Mouse (Mus musculus): ENCODE measurements around the gene Rnf11. TPM values are rescaled to one million over a fixed set of nuclear protein-coding genes. Genes with fewer than 3 reads are reported as not detected.
A peak's percentile ranks its signal among the peaks of the same experiment; 100 is the strongest.

Rnf11 gene
- polyA plus RNA-seq, 1 experiment from 2014 or later: 68.2 TPM

DNA sequence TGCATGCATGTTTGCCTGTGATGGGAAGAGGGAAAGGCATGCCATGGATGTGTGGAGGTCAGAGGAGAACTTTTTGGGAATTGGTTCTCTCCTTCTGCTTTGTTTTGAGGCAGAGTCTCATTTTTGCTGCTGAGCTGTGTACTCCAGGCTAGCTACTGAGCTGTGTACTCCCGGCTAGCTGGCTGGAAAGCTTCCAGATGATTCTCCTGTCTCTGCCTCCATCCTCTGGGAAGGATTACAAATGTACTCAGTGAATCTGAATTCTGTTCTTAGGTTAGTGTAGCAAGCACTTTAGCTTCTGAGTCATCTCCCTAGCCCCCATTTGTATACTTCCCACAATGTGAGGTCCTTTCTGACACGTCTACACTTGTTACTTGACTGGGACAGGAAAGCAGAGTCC, 61.1 kb downstream of the Rnf11 start:
- no peaks in the 10 kb centered on the region for H3K27me3 ChIP-seq
- no peaks in the 10 kb centered on the region for H3K36me3 ChIP-seq
- WGBS: 74% methylated on average over 2 of the region's 2 CpGs
- H3K27ac ChIP-seq: no peak overlapping the region
- no peak overlapping the region for H3K4me3 ChIP-seq
- H3K9me3 ChIP-seq (replicated peaks): no peaks in the 10 kb centered on the region
- no peak overlapping the region for H3K4me2 ChIP-seq (replicated peaks)
- 0 out of 2 replicates have a peak, but pooled peaks cover 4% of the 10 kb centered on the region for H3K4me1 ChIP-seq
- ATAC-seq (ENCODE audit: low FRiP score): no peak
- no peak overlapping the region for H3K9ac ChIP-seq

- no peak overlapping the region for H3K4me3 ChIP-seq
- H3K4me2 ChIP-seq (replicated peaks): no peak overlapping the region
- H3K27me3 ChIP-seq: no peaks in the 10 kb centered on the region
- no peak for ATAC-seq (ENCODE audit: low FRiP score)
- WGBS: 74% methylated on average over 6 of the region's 6 CpGs
- 0 out of 2 replicates have a peak, but pooled peaks cover 4% of the 10 kb centered on the region for H3K4me1 ChIP-seq
- H3K27ac ChIP-seq: no peak overlapping the region
- no peak overlapping the region for H3K9ac ChIP-seq
- no peaks in the 10 kb centered on the region for H3K9me3 ChIP-seq (replicated peaks)
- H3K36me3 ChIP-seq: no peaks in the 10 kb centered on the region
These were observed 62.1 kb downstream of the Rnf11 start for GRCm38 (mm10) chr4:109422436-109422835.

- no peak for ATAC-seq (ENCODE audit: low FRiP score)
These were observed 62.9 kb downstream of the Rnf11 start for GRCm38 (mm10) chr4:109421608-109422007.

GRCm38 (mm10) chr4:109420138-109420795, 64.3 kb downstream of the Rnf11 start:
- ATAC-seq (ENCODE audit: low FRiP score): 0 out of 2 replicates have a peak, but pooled peaks have one; percentile 43
- no peak overlapping the region for H3K27ac ChIP-seq
- H3K4me1 ChIP-seq: 0 out of 2 replicates have a peak, but pooled peaks cover 4% of the 10 kb centered on the region
- no peak overlapping the region for H3K9ac ChIP-seq
- H3K4me3 ChIP-seq: no peak overlapping the region
- no peaks in the 10 kb centered on the region for H3K9me3 ChIP-seq (replicated peaks)
- no peaks in the 10 kb centered on the region for H3K27me3 ChIP-seq
- no peaks in the 10 kb centered on the region for H3K36me3 ChIP-seq
- no peak overlapping the region for H3K4me2 ChIP-seq (replicated peaks)
- WGBS: 76% methylated on average over 8 of the region's 8 CpGs

More at GRCm38 (mm10) chr4:109421608-109422007, 62.9 kb downstream of the Rnf11 start:
- no peak overlapping the region for H3K4me2 ChIP-seq (replicated peaks)
- no peaks in the 10 kb centered on the region for H3K36me3 ChIP-seq
- no peak overlapping the region for H3K27ac ChIP-seq
- H3K4me3 ChIP-seq: no peak overlapping the region
- no peak overlapping the region for H3K9ac ChIP-seq
- no peaks in the 10 kb centered on the region for H3K9me3 ChIP-seq (replicated peaks)
- no peaks in the 10 kb centered on the region for H3K27me3 ChIP-seq
- 0 out of 2 replicates have a peak, but pooled peaks cover 4% of the 10 kb centered on the region for H3K4me1 ChIP-seq
- WGBS: 84% methylated on average over 7 of the region's 7 CpGs

GRCm38 (mm10) chr4:109419563-109419962, 65.0 kb downstream of the Rnf11 start:
- ATAC-seq (ENCODE audit: low FRiP score): no peak
- no peak overlapping the region for H3K4me2 ChIP-seq (replicated peaks)
- H3K27ac ChIP-seq: no peak overlapping the region
- no peaks in the 10 kb centered on the region for H3K9me3 ChIP-seq (replicated peaks)
- H3K4me1 ChIP-seq: 0 out of 2 replicates have a peak, but pooled peaks cover 4% of the 10 kb centered on the region
- no peak overlapping the region for H3K9ac ChIP-seq
- H3K36me3 ChIP-seq: no peaks in the 10 kb centered on the region
- 89% methylated on average over 4 of the region's 4 CpGs for WGBS
- H3K4me3 ChIP-seq: no peak overlapping the region
- H3K27me3 ChIP-seq: no peaks in the 10 kb centered on the region

DNA sequence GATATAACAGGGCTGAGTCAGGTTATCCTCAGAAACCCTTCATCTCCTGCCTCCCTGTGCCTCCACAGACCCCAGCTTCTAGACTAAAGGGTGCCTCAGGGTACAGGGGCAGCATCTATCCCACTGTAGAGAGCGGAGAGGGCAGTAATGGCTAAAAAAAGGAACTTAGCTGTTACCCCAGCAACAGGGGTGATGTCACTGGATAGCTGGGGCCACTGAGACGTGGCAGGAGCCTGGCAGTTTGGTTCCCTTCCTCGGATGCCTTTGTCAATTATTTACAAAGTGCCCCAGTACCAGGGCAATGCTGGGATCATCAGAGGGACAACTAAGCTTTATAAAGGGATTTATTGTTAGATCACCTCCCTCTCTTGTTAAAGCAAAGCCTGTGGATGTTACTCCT, 65.5 kb downstream of the Rnf11 start:
- WGBS: 25% methylated on average over 3 of the region's 3 CpGs
- Histone ChIP-seq H3K27me3 (no peaks in the 10 kb centered on the region), H3K9me3 (replicated peaks) (no peaks in the 10 kb centered on the region), H3K9ac (no peak overlapping the region), H3K4me3 (no peak overlapping the region), H3K27ac (no peak overlapping the region), H3K4me2 (replicated peaks) (no peak overlapping the region), H3K36me3 (no peaks in the 10 kb centered on the region), H3K4me1 (0 out of 2 replicates have a peak, but pooled peaks cover 4% of the 10 kb centered on the region)
- ATAC-seq (ENCODE audit: low FRiP score): no peak

GRCm38 (mm10) chr4:109417998-109418397, 66.5 kb downstream of the Rnf11 start:
- H3K27me3 ChIP-seq: no peaks in the 10 kb centered on the region
- no peak overlapping the region for H3K9ac ChIP-seq
- no peak overlapping the region for H3K27ac ChIP-seq
- no peak overlapping the region for H3K4me3 ChIP-seq
- H3K36me3 ChIP-seq: no peaks in the 10 kb centered on the region
- H3K9me3 ChIP-seq (replicated peaks): no peaks in the 10 kb centered on the region
- ATAC-seq (ENCODE audit: low FRiP score): no peak
- 90% methylated on average over 1 of the region's 1 CpGs for WGBS
- 0 out of 2 replicates have a peak, but pooled peaks cover 4% of the 10 kb centered on the region for H3K4me1 ChIP-seq
- H3K4me2 ChIP-seq (replicated peaks): no peak overlapping the region

- H3K4me2 ChIP-seq (replicated peaks): no peak overlapping the region
- no peaks in the 10 kb centered on the region for H3K9me3 ChIP-seq (replicated peaks)
- peaks cover 14% of the 10 kb centered on the region for H3K27me3 ChIP-seq
- H3K36me3 ChIP-seq: no peaks in the 10 kb centered on the region
- H3K27ac ChIP-seq: no peak overlapping the region
- no peak for ATAC-seq (ENCODE audit: low FRiP score)
- H3K9ac ChIP-seq: no peak overlapping the region
- 93% methylated on average over 5 of the region's 5 CpGs for WGBS
- no peak overlapping the region for H3K4me3 ChIP-seq
- H3K4me1 ChIP-seq: 0 out of 2 replicates have a peak, but pooled peaks cover 3% of the 10 kb centered on the region
These were observed 72.3 kb downstream of the Rnf11 start for GRCm38 (mm10) chr4:109412233-109412632.

- no peaks in the 10 kb centered on the region for H3K36me3 ChIP-seq
- peaks cover 14% of the 10 kb centered on the region for H3K27me3 ChIP-seq
- no peak overlapping the region for H3K27ac ChIP-seq
- 0 out of 2 replicates have a peak, but pooled peaks cover 3% of the 10 kb centered on the region for H3K4me1 ChIP-seq
- no peaks in the 10 kb centered on the region for H3K9me3 ChIP-seq (replicated peaks)
- H3K4me3 ChIP-seq: no peak overlapping the region
- no peak overlapping the region for H3K4me2 ChIP-seq (replicated peaks)
- no peak for ATAC-seq (ENCODE audit: low FRiP score)
- H3K9ac ChIP-seq: no peak overlapping the region
- 90% methylated on average over 6 of the region's 6 CpGs for WGBS
These were observed 73.1 kb downstream of the Rnf11 start for GRCm38 (mm10) chr4:109411377-109411967.

DNA sequence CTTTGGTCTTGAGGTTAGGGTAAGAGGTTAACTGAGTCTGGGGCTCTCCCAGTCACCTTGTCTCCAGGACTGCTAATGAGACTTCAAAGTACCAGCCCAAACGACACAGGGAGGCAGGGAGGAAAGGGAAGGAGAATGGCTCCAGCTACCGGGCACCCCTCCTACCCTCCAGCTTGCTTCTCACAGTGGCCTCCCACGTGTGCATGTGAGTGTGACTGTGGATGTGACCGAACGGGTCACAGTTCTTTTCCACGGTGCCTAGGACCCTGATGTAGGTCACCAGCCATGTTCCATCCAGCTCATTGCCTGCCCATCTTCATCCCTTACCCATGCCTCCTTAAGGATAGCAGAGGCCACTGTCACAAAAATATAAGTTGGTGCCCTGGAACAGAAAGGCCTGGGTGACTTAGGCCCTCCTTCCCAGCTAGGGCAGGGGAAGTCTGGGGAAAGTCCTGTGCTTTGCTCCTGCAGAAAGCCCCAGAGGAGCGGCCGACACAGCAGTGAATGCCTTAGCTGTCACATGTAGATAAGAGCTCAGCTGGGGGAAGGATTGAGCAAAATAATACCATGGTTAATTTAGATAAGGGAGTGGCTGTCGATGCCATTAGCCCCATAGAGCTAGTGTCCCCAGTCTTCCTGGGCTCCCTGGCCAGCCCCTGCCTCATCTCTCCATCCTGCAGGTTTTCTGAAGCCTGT, 73.7 kb downstream of the Rnf11 start:
- Histone ChIP-seq H3K4me3 (no peak overlapping the region), H3K4me1 (peaks cover 9% of the 10 kb centered on the region), H3K36me3 (no peaks in the 10 kb centered on the region), H3K27me3 (peaks cover 14% of the 10 kb centered on the region), H3K27ac (no peak overlapping the region), H3K9me3 (replicated peaks) (no peaks in the 10 kb centered on the region), H3K4me2 (replicated peaks) (no peak overlapping the region), H3K9ac (no peak overlapping the region)
- 74% methylated on average over 9 of the region's 9 CpGs for WGBS
- no peak for ATAC-seq (ENCODE audit: low FRiP score)

GRCm38 (mm10) chr4:109407701-109408485, 76.6 kb downstream of the Rnf11 start:
- no peak overlapping the region for H3K27ac ChIP-seq
- peaks cover 14% of the 10 kb centered on the region for H3K27me3 ChIP-seq
- WGBS: 83% methylated on average over 9 of the region's 9 CpGs
- ATAC-seq (ENCODE audit: low FRiP score): no peak
- H3K4me3 ChIP-seq: no peak overlapping the region
- peak overlapping the region; percentile 8; the same call in 1 of the 2 replicates for H3K4me2 ChIP-seq (replicated peaks)
- H3K9ac ChIP-seq: no peak overlapping the region
- no peaks in the 10 kb centered on the region for H3K9me3 ChIP-seq (replicated peaks)
- H3K36me3 ChIP-seq: no peaks in the 10 kb centered on the region
- H3K4me1 ChIP-seq: peaks cover 10% of the 10 kb centered on the region

GRCm38 (mm10) chr4:109407176-109407520, 77.4 kb downstream of the Rnf11 start:
- H3K27ac ChIP-seq: no peak overlapping the region
- H3K4me2 ChIP-seq (replicated peaks): peak overlapping the region; percentile 99
- H3K9me3 ChIP-seq (replicated peaks): no peaks in the 10 kb centered on the region
- H3K9ac ChIP-seq: peak overlapping the region; percentile 73
- no peaks in the 10 kb centered on the region for H3K36me3 ChIP-seq
- peaks cover 10% of the 10 kb centered on the region for H3K4me1 ChIP-seq
- ATAC-seq (ENCODE audit: low FRiP score): peak; percentile 18; the same call in 1 of the 2 replicates
- H3K4me3 ChIP-seq: peak overlapping the region; percentile 73
- WGBS: 4% methylated on average over 20 of the region's 24 CpGs
- peaks cover 14% of the 10 kb centered on the region for H3K27me3 ChIP-seq
